Comparison of ENCODE assay signal across 25 mouse cellular contexts in genomic region chr17:40802707-40803340, GRCm38 (mm10). TPM values are rescaled to one million over a fixed set of nuclear protein-coding genes. Genes with fewer than 3 reads are reported as not detected.
DNase-seq lines count a peak whose midpoint lies in the region; ATAC-seq lines count a peak whose summit lies in the region.
"Had no signal": no experiment of that assay in that cellular context is flagged by ENCODE, and none has a peak within 500 bp of the region (broad histone marks: within the 10 kb centered on the region; RNA-seq: fewer than 3 reads in every experiment).

No protein-coding gene starts in this region.

- no peak overlapping the region for H3K4me3 ChIP-seq in embryonic facial prominence, embryonic 14.5 days (ENCODE audit: low read depth, low read length)
- H3K4me3 ChIP-seq in stomach, embryonic 16.5 days (replicated peaks; ENCODE audit: low read length) = no peak overlapping the region
- H3K4me3 ChIP-seq in midbrain, embryonic 15.5 days = no peak overlapping the region
- H3K4me3 ChIP-seq: heart, adult 2 months; heart, embryonic 15.5 days; hindbrain, embryonic 10.5 days; intestine, embryonic 15.5 days had no signal

- H3K4me2 ChIP-seq in embryonic facial prominence, embryonic 14.5 days (ENCODE audit: low read depth, low read length) = no peak overlapping the region
- no peak overlapping the region for H3K4me2 ChIP-seq in stomach, embryonic 16.5 days (ENCODE audit: low read depth, low read length)
- H3K4me2 ChIP-seq in midbrain, embryonic 15.5 days = no peak overlapping the region
- H3K4me2 ChIP-seq: heart, embryonic 11.5 days; heart, embryonic 15.5 days; hindbrain, embryonic 14.5 days; intestine, embryonic 15.5 days had no signal

- H3K27ac ChIP-seq in embryonic facial prominence, embryonic 14.5 days (replicated peaks; ENCODE audit: low read depth, low read length) = no peak overlapping the region
- no peak overlapping the region for H3K27ac ChIP-seq in stomach, embryonic 16.5 days (ENCODE audit: low read length)
- no peak overlapping the region for H3K27ac ChIP-seq in midbrain, embryonic 15.5 days
- H3K27ac ChIP-seq: heart, adult 2 months; heart, embryonic 15.5 days; hindbrain, embryonic 10.5 days; hindbrain, embryonic 14.5 days; intestine, embryonic 15.5 days had no signal

- no peaks in the 10 kb centered on the region for H3K36me3 ChIP-seq in embryonic facial prominence, embryonic 14.5 days (ENCODE audit: control insufficient read depth, insufficient read depth, low read length)
- no peaks in the 10 kb centered on the region for H3K36me3 ChIP-seq in stomach, embryonic 16.5 days (ENCODE audit: control insufficient read depth, insufficient read depth, low read length)
- no peaks in the 10 kb centered on the region for H3K36me3 ChIP-seq in midbrain, embryonic 15.5 days (replicated peaks)
- H3K36me3 ChIP-seq: heart, embryonic 15.5 days; hindbrain, embryonic 10.5 days; intestine, embryonic 15.5 days had no signal

- 76% methylated on average over 3 of the region's 3 CpGs for WGBS in embryonic facial prominence, embryonic 14.5 days
- 71% methylated on average over 3 of the region's 3 CpGs for WGBS in stomach, embryonic 16.5 days
- WGBS in midbrain, embryonic 15.5 days = 88% methylated on average over 3 of the region's 3 CpGs

- H3K9me3 ChIP-seq in embryonic facial prominence, embryonic 14.5 days (ENCODE audit: control insufficient read depth, low read length) = no peaks in the 10 kb centered on the region
- H3K9me3 ChIP-seq in stomach, embryonic 16.5 days (replicated peaks; ENCODE audit: control insufficient read depth, low read length) = no peaks in the 10 kb centered on the region
- no peaks in the 10 kb centered on the region for H3K9me3 ChIP-seq in midbrain, embryonic 15.5 days
- H3K9me3 ChIP-seq: heart, embryonic 15.5 days; hindbrain, embryonic 10.5 days; intestine, embryonic 15.5 days had no signal

- DNase-seq in 3T3-L1 (ENCODE audit: low read depth, low spot score) = peak; percentile 83
- DNase-seq in NIH3T3 (ENCODE audit: low read depth) = peak; percentile 65
- DNase-seq in embryonic facial prominence, embryonic 14.5 days (ENCODE audit: low spot score) = peak; percentile 47
- no peak for DNase-seq in natural killer cell, adult 2 months (ENCODE audit: low spot score in 2 of 2)
- no peak for DNase-seq in left cerebral cortex, adult 9 months (ENCODE audit: low spot score in 2 of 2)
- DNase-seq: adrenal gland, postnatal 14 days; cerebellum, adult 18-20 months; cerebellum, adult 9-11 months; cerebellum, postnatal 36 days; gastrocnemius, postnatal 14 days; heart, adult 2 months; heart, postnatal 14 days; kidney, adult 18-20 months had no signal

- no peaks in the 10 kb centered on the region for H3K27me3 ChIP-seq in embryonic facial prominence, embryonic 14.5 days (replicated peaks; ENCODE audit: control insufficient read depth, insufficient read depth, low read length)
- no peaks in the 10 kb centered on the region for H3K27me3 ChIP-seq in stomach, embryonic 16.5 days (ENCODE audit: control insufficient read depth, insufficient read depth, low read length)
- H3K27me3 ChIP-seq in midbrain, embryonic 15.5 days (replicated peaks) = no peaks in the 10 kb centered on the region
- H3K27me3 ChIP-seq: CH12.LX; heart, embryonic 15.5 days; intestine, embryonic 15.5 days had no signal

- ATAC-seq in embryonic facial prominence, embryonic 14.5 days (ENCODE audit: low read depth) = peak; percentile 77
- ATAC-seq in stomach, embryonic 16.5 days (ENCODE audit: insufficient read depth, low FRiP score) = peak; percentile 69; the same call in 1 of the 2 replicates
- ATAC-seq in midbrain, embryonic 15.5 days (replicated peaks) = no peak
- ATAC-seq: forebrain, embryonic 16.5 days; intestine, embryonic 15.5 days had no signal

- no peaks in the 10 kb centered on the region for H3K4me1 ChIP-seq in embryonic facial prominence, embryonic 14.5 days (ENCODE audit: control insufficient read depth, insufficient read depth, low read length)
- no peaks in the 10 kb centered on the region for H3K4me1 ChIP-seq in stomach, embryonic 16.5 days (ENCODE audit: control insufficient read depth, insufficient read depth, low read length)
- H3K4me1 ChIP-seq in midbrain, embryonic 15.5 days = no peaks in the 10 kb centered on the region
- H3K4me1 ChIP-seq: heart, embryonic 15.5 days; hindbrain, embryonic 10.5 days; intestine, embryonic 15.5 days had no signal

- H3K9ac ChIP-seq in embryonic facial prominence, embryonic 14.5 days (ENCODE audit: low read depth, low read length) = no peak overlapping the region
- no peak overlapping the region for H3K9ac ChIP-seq in stomach, embryonic 16.5 days (ENCODE audit: low read length)
- H3K9ac ChIP-seq in midbrain, embryonic 15.5 days = no peak overlapping the region
- H3K9ac ChIP-seq: heart, embryonic 15.5 days; hindbrain, embryonic 14.5 days; intestine, embryonic 15.5 days had no signal

RNA-seq across cellular contexts. Expression of gene Crisp2, which starts 4.0 kb away (rescaled TPM):
- polyA plus RNA-seq in embryonic facial prominence, embryonic 14.5 days (2014; fragmentation: Nextera tagmentation; extraction: Ambion mirVana) = not detected in 2 replicates
- polyA plus RNA-seq in stomach, embryonic 16.5 days (2015; fragmentation: Nextera tagmentation; extraction: Ambion mirVana) = not detected in 2 replicates
- polyA plus RNA-seq in midbrain, embryonic 15.5 days (2015; fragmentation: Nextera tagmentation; extraction: Ambion mirVana) = not detected in 2 replicates
- polyA plus RNA-seq: forebrain, embryonic 11.5 days; forebrain, embryonic 16.5 days; frontal cortex, adult 2 months; heart, embryonic 15.5 days; hindbrain, embryonic 10.5 days; hindbrain, embryonic 14.5 days; intestine, embryonic 15.5 days had no signal

RNA-seq across cellular contexts. Expression of gene Rhag, which starts 8.1 kb away (rescaled TPM):
- polyA plus RNA-seq in embryonic facial prominence, embryonic 14.5 days (2014; fragmentation: Nextera tagmentation; extraction: Ambion mirVana) = 0.42 and 0.55 TPM in 2 replicates
- polyA plus RNA-seq in stomach, embryonic 16.5 days (2015; fragmentation: Nextera tagmentation; extraction: Ambion mirVana) = 8.5 and 10.6 TPM in 2 replicates
- polyA plus RNA-seq in midbrain, embryonic 15.5 days (2015; fragmentation: Nextera tagmentation; extraction: Ambion mirVana) = 0.14 and 0.49 TPM in 2 replicates
- polyA plus RNA-seq: frontal cortex, adult 2 months; gonadal fat pad, adult 2 months had no signal

Comparison
In these comparisons a context has a peak if more than half of its experiments do, and no peak if none do; other contexts are left out.
1. DNase-seq: peak in 3T3-L1 (single experiment), NIH3T3 (single experiment) and embryonic facial prominence, embryonic 14.5 days (single experiment); none in natural killer cell, adult 2 months (0 of 2) and left cerebral cortex, adult 9 months (0 of 2).